Mouse (Mus musculus): ENCODE measurements at regions not wholly inside any gene's neighbourhood (a gene's known extent, or its start where the extent isn't known, plus 50 kb on each side); places are given as distances from the start of the nearest gene placed in this dataset.

DNA sequence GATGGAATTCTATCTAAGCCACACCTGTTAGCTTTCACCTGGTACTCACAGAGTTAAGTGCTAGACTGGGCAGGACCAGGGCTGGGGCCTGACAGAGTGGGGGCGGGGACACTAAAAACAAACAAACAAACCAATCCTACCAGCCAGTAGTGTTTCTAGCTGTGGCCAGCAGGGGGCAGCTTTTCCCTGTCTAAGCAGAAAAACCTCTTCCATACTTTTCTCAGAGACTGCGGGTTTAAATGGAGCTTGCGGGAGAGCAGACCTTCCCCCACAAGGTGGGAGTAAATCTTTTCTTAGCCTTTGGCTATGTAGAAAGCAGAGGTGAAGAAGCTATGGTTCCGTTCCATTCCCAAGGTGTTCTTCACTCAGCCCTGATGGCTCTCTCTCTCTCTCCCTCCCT is 120.7 kb downstream of the Katnal1 start:
- TF ChIP-seq CTCF (IDR thresholded peaks at IDR 0.05; ENCODE audit: borderline replicate concordance, control insufficient read depth, extremely low read depth, insufficient read depth, low read length, poor library complexity): no peak
- no peak for TF ChIP-seq POLR2A (IDR thresholded peaks at IDR 0.05; ENCODE audit: control insufficient read depth, extremely low read depth, insufficient read depth, low read length, poor library complexity)

All from thymus, adult 2 months (tissue).